In the genomic region with DNA sequence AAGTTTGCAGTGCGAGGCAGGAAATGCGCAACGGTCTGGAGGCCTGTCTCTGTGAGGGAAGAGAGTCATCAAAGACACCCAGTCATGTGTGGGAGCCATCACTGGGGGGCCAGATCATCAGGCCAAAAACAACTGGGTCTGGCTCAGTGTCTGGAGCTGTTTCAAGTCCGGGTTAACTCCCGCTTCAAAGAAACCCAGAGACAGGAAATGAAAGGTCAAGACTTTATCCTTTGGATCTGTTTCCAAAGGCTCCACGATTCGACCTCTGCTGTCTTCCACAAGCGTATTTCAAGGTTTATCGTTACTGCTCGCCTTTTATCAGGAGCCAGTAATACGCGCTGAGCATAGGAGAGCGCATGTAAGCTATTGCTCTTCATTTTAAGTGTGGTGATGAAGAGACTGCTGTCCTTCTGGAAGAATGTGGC, we compare ENCODE assay signal across 8 mouse cellular contexts.
DNase-seq lines count a peak whose midpoint lies in the region.

No protein-coding gene starts in this region.

- intact Hi-C loops in heart, postnatal 25 days (cut with DNase I): no loop called here

- DNase-seq in heart, adult 9 months (ENCODE audit: low spot score in 2 of 2): peak; percentile 3 to 14
- DNase-seq in heart, postnatal 25 days (ENCODE audit: low spot score): no peak
- peak; percentile 34 for DNase-seq in adrenal gland, postnatal 25 days
- DNase-seq in kidney, adult 8-10 months: peak; percentile 12 to 18
- peak; percentile 59 for DNase-seq in lung, postnatal 36 days
- no peak for DNase-seq in right cerebral cortex, postnatal 36 days (ENCODE audit: low spot score in 2 of 2)
- DNase-seq in frontal cortex, postnatal 25 days (ENCODE audit: low spot score in 2 of 2): no peak
- no peak for DNase-seq in frontal cortex, postnatal 10 days (ENCODE audit: low spot score in 2 of 2)

Comparison
In these comparisons a context has a peak if more than half of its experiments do, and no peak if none do; other contexts are left out.
1. DNase-seq: peak in heart, adult 9 months (2 of 2), adrenal gland, postnatal 25 days (single experiment), kidney, adult 8-10 months (2 of 2) and lung, postnatal 36 days (single experiment); none in heart, postnatal 25 days (single experiment), right cerebral cortex, postnatal 36 days (0 of 2), frontal cortex, postnatal 25 days (0 of 2) and frontal cortex, postnatal 10 days (0 of 2).